In the genomic region with DNA sequence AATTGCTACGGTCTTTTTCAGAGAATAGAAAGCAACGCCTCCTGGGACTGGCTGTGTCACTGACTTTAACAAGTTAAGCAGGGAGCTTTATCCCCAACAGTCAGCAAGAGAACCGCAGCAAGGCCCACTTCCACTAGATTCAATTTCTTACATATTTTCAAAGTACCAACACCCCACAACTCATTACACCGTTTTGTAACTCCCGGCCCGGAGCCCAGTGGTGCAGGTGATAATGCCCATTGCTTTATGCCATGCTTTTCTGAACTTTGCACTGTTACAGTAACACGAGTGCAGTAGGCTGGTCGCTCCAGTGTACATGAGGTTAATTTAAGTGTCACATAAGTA, we compare ENCODE assay signal across 15 mouse cellular contexts. TPM values are rescaled to one million over a fixed set of nuclear protein-coding genes. Genes with fewer than 3 reads are reported as not detected.
DNase-seq lines count a peak whose midpoint lies in the region; ATAC-seq and TF ChIP-seq lines count a peak whose summit lies in the region.
"Had no signal": no experiment of that assay in that cellular context is flagged by ENCODE, and none has a peak within 500 bp of the region (broad histone marks: within the 10 kb centered on the region; RNA-seq: fewer than 3 reads in every experiment).

No protein-coding gene starts in this region.

- H3K9me3 ChIP-seq in MEL (replicated peaks; ENCODE audit: insufficient read depth, low read length) = no peaks in the 10 kb centered on the region
- H3K9me3 ChIP-seq in hindbrain, embryonic 16.5 days (ENCODE audit: control insufficient read depth, low read length) = no peaks in the 10 kb centered on the region
- no peaks in the 10 kb centered on the region for H3K9me3 ChIP-seq in liver, embryonic 14.5 days (ENCODE audit: control insufficient read depth, low read length)
- H3K9me3 ChIP-seq: embryonic facial prominence, embryonic 15.5 days had no signal

- H3K27ac ChIP-seq in liver, adult 2 months (replicated peaks; ENCODE audit: insufficient read depth, low read depth, low read length) = no peak overlapping the region
- H3K27ac ChIP-seq in MEL (ENCODE audit: control insufficient read depth, low read depth, low read length) = peak overlapping the region; percentile 97
- H3K27ac ChIP-seq in hindbrain, embryonic 16.5 days (ENCODE audit: low read depth, low read length) = no peak overlapping the region
- H3K27ac ChIP-seq in liver, embryonic 14.5 days = no peak overlapping the region
- H3K27ac ChIP-seq: embryonic facial prominence, embryonic 15.5 days; kidney, postnatal 0 days had no signal

- H3K27me3 ChIP-seq in liver, adult 2 months (ENCODE audit: control insufficient read depth, insufficient read depth, low read length) = no peaks in the 10 kb centered on the region
- no peaks in the 10 kb centered on the region for H3K27me3 ChIP-seq in MEL (ENCODE audit: control insufficient read depth in 1 of 2, insufficient read depth in 2 of 2, low read length in 2 of 2)
- peaks cover 29% of the 10 kb centered on the region for H3K27me3 ChIP-seq in hindbrain, embryonic 16.5 days (replicated peaks; ENCODE audit: control insufficient read depth, insufficient read depth, low read length)
- H3K27me3 ChIP-seq in liver, embryonic 14.5 days (ENCODE audit: control insufficient read depth, insufficient read depth, low read length) = peaks cover 28% of the 10 kb centered on the region
- H3K27me3 ChIP-seq: Patski had no signal

- no peak for TF ChIP-seq RAD21 in MEL (IDR thresholded peaks at IDR 0.05; ENCODE audit: low read depth, low read length)

- 0 out of 4 replicates have a peak, but pooled peaks of 1 of the 2 experiments have one; percentile 17 for TF ChIP-seq EP300 in MEL (IDR thresholded peaks at IDR 0.05; ENCODE audit: low read depth in 1 of 2, low read length in 2 of 2)
- TF ChIP-seq EP300 in liver, embryonic 14.5 days (IDR thresholded peaks at IDR 0.05; ENCODE audit: low read depth) = no peak

- H3K79me2 ChIP-seq in liver, adult 2 months (ENCODE audit: control insufficient read depth, insufficient read depth, low read length) = no peaks in the 10 kb centered on the region
- H3K79me2 ChIP-seq in MEL (ENCODE audit: control insufficient read depth, insufficient read depth, low read length, poor library complexity) = peaks cover 31% of the 10 kb centered on the region

- TF ChIP-seq CTCF in liver, adult 2 months (IDR thresholded peaks at IDR 0.05; ENCODE audit: low read depth, low read length) = no peak
- no peak for TF ChIP-seq CTCF in MEL (IDR thresholded peaks at IDR 0.05 in 2 of 3, conservative IDR thresholded peaks at IDR 0.05 in 1 of 3; ENCODE audit: control insufficient read depth in 1 of 3, insufficient read depth in 1 of 3, low read depth in 2 of 3, low read length in 3 of 3, poor library complexity in 1 of 3, severe bottlenecking in 1 of 3)
- no peak for TF ChIP-seq CTCF in liver, embryonic 14.5 days (IDR thresholded peaks at IDR 0.05; ENCODE audit: low read depth)

- no peak for ATAC-seq in hindbrain, embryonic 16.5 days
- ATAC-seq in liver, embryonic 14.5 days (ENCODE audit: insufficient read depth) = no peak
- ATAC-seq: CD4-positive, CD25-positive, alpha-beta regulatory T cell, adult 4 months; Patski had no signal

- peaks cover 17% of the 10 kb centered on the region for H3K4me1 ChIP-seq in liver, adult 2 months (ENCODE audit: control insufficient read depth, insufficient read depth, low read length)
- H3K4me1 ChIP-seq in MEL (ENCODE audit: control insufficient read depth in 1 of 2, insufficient read depth in 2 of 2, low read length in 2 of 2) = peaks cover 23 to 33% of the 10 kb centered on the region in 2 experiments
- H3K4me1 ChIP-seq in hindbrain, embryonic 16.5 days (ENCODE audit: control insufficient read depth, insufficient read depth, low read depth, low read length) = peaks cover 15% of the 10 kb centered on the region
- peaks cover 8 to 18% of the 10 kb centered on the region in 2 experiments for H3K4me1 ChIP-seq in liver, embryonic 14.5 days (replicated peaks; ENCODE audit: control insufficient read depth in 2 of 2, insufficient read depth in 2 of 2, low read length in 1 of 2)

- no peak for TF ChIP-seq POLR2A in liver, adult 2 months (IDR thresholded peaks at IDR 0.05; ENCODE audit: extremely low read depth, insufficient read depth, low read length)
- no peak; a peak in 1 of 4 replicates for TF ChIP-seq POLR2A in MEL (IDR thresholded peaks at IDR 0.05; ENCODE audit: control insufficient read depth in 1 of 2, insufficient read depth in 1 of 2, low read depth in 1 of 2, low read length in 2 of 2, poor library complexity in 1 of 2)

- DNase-seq in liver, adult 2 months (ENCODE audit: extremely low read depth, low read depth, low spot score) = peak; percentile 81
- DNase-seq in liver (no peak), MEL (ENCODE audit: low read depth, low spot score) (peak; percentile 71)
- DNase-seq in liver, embryonic 14.5 days (ENCODE audit: low read depth in 3 of 3, low spot score in 3 of 3) = no peak
- no peak for DNase-seq in cerebellum, postnatal 4 days (ENCODE audit: low spot score in 2 of 2)
- no peak for DNase-seq in cerebellum, adult 11 months
- no peak for DNase-seq in right cerebral cortex, adult 18-20 months
- DNase-seq: gastrocnemius, postnatal 25 days had no signal

- H3K4me2 ChIP-seq in hindbrain, embryonic 16.5 days (ENCODE audit: low read length) = peak overlapping the region; percentile 98; the same call in 1 of the 2 replicates
- H3K4me2 ChIP-seq in liver, embryonic 14.5 days (ENCODE audit: low read depth) = peak overlapping the region; percentile 67

- H3K36me3 ChIP-seq in liver, adult 2 months (ENCODE audit: control insufficient read depth, insufficient read depth, low read length) = peaks cover 6% of the 10 kb centered on the region; the same call in 1 of the 2 replicates
- peaks cover 13 to 32% of the 10 kb centered on the region in 2 experiments for H3K36me3 ChIP-seq in MEL (ENCODE audit: control insufficient read depth in 1 of 2, insufficient read depth in 2 of 2, low read length in 2 of 2)
- H3K36me3 ChIP-seq in hindbrain, embryonic 16.5 days (ENCODE audit: control insufficient read depth, insufficient read depth, low read length) = no peaks in the 10 kb centered on the region
- peaks cover 3% of the 10 kb centered on the region; the same call in 1 of the 2 replicates for H3K36me3 ChIP-seq in liver, embryonic 14.5 days (replicated peaks; ENCODE audit: control insufficient read depth, insufficient read depth, low read depth)
- H3K36me3 ChIP-seq: embryonic facial prominence, embryonic 15.5 days had no signal

- no peak overlapping the region for H3K9ac ChIP-seq in liver, adult 2 months (ENCODE audit: low read depth, low read length)
- peak overlapping the region; percentile 84 for H3K9ac ChIP-seq in MEL (ENCODE audit: control insufficient read depth, low read depth, low read length, poor library complexity, severe bottlenecking)
- H3K9ac ChIP-seq in hindbrain, embryonic 16.5 days (ENCODE audit: low read depth, low read length) = no peak overlapping the region
- H3K9ac ChIP-seq in liver, embryonic 14.5 days (replicated peaks) = no peak overlapping the region
- H3K9ac ChIP-seq: embryonic facial prominence, embryonic 15.5 days had no signal

- 28% methylated on average over 8 of the region's 8 CpGs for WGBS in liver, adult 2 months
- WGBS in hindbrain, embryonic 16.5 days = 58% methylated on average over 8 of the region's 8 CpGs
- 17% methylated on average over 8 of the region's 8 CpGs for WGBS in liver, embryonic 14.5 days (ENCODE audit: insufficient replicate concordance)

- no peak overlapping the region for H3K4me3 ChIP-seq in liver, adult 2 months (ENCODE audit: insufficient read depth, low read depth, low read length)
- peak overlapping the region; percentile 75 to 79 for H3K4me3 ChIP-seq in MEL (ENCODE audit: control insufficient read depth in 1 of 2, insufficient read depth in 1 of 2, low read depth in 2 of 2, low read length in 2 of 2)
- no peak overlapping the region; the same call in 1 of the 2 replicates for H3K4me3 ChIP-seq in hindbrain, embryonic 16.5 days (ENCODE audit: low read length)
- H3K4me3 ChIP-seq in liver, embryonic 14.5 days (ENCODE audit: insufficient read depth in 1 of 2, low read depth in 2 of 2, low read length in 2 of 2) = 0 out of 4 replicates have a peak overlapping the region, but pooled peaks of 1 of the 2 experiments have one; percentile 3

TF ChIP-seq in MEL, 35 proteins besides CTCF, POLR2A, EP300 and RAD21 (continues in another document):
- TF ChIP-seq USF1 (IDR thresholded peaks at IDR 0.05; ENCODE audit: low read depth, low read length) (no peak), MAZ (IDR thresholded peaks at IDR 0.05; ENCODE audit: low read depth, low read length) (peak; percentile 12; the same call in 1 of the 2 replicates), MAX (IDR thresholded peaks at IDR 0.05; ENCODE audit: low read length) (peak; percentile 34; the same call in 1 of the 2 replicates)

RNA-seq across cellular contexts. Expression of gene Gp5, which starts 0.4 kb away (rescaled TPM):
- 0.28 and 0.34 TPM in 2 replicates for total RNA-seq in liver, adult 2 months (2014; rRNA removed)
- polyA plus RNA-seq in liver, adult 2 months (2012; rRNA removed) = 0.17 and 0.20 TPM in 2 replicates
- total RNA-seq in MEL (2012; rRNA removed) = 49.0 and 59.2 TPM in 2 replicates
- polyA plus RNA-seq in MEL (2012; ENCODE audit: insufficient read depth in 1 of 2, insufficient read length in 2 of 2, low read depth in 1 of 2, low replicate concordance in 2 of 2, missing spikeins in 1 of 2) = 10 to 100 TPM in 1 of 2 experiments, not detected in 1; 63.1 TPM
- polyA plus RNA-seq in hindbrain, embryonic 16.5 days (2015; fragmentation: Nextera tagmentation; extraction: Ambion mirVana) = 0.55 and 0.95 TPM in 2 replicates
- polyA plus RNA-seq in liver, embryonic 14.5 days (2012; rRNA removed) = 9.4 and 9.9 TPM in 2 replicates
- polyA plus RNA-seq in liver, embryonic 14.5 days (2014; fragmentation: Nextera tagmentation; extraction: Ambion mirVana) = 9.8 and 13.5 TPM in 2 replicates
- polyA plus RNA-seq: CD4-positive, CD25-positive, alpha-beta regulatory T cell, adult 4 months had no signal

RNA-seq across cellular contexts. Expression of gene Lrrc15, which starts 27.1 kb away (rescaled TPM):
- total RNA-seq in liver, adult 2 months (2014; rRNA removed) = 0.07 TPM in 1 of 2 replicates, not detected in the other
- polyA plus RNA-seq in liver, adult 2 months (2012; rRNA removed) = 0.02 TPM in 1 of 2 replicates, not detected in the other
- not detected in 2 replicates for total RNA-seq in MEL (2012; rRNA removed)
- not detected for polyA plus RNA-seq in MEL (2012; ENCODE audit: insufficient read depth in 1 of 2, insufficient read length in 2 of 2, low read depth in 1 of 2, low replicate concordance in 2 of 2, missing spikeins in 1 of 2)
- polyA plus RNA-seq in hindbrain, embryonic 16.5 days (2015; fragmentation: Nextera tagmentation; extraction: Ambion mirVana) = 0.32 and 0.40 TPM in 2 replicates
- polyA plus RNA-seq in liver, embryonic 14.5 days (2012; rRNA removed) = 0.01 TPM in 1 of 2 replicates, not detected in the other
- 0.01 TPM in 1 of 2 replicates, not detected in the other for polyA plus RNA-seq in liver, embryonic 14.5 days (2014; fragmentation: Nextera tagmentation; extraction: Ambion mirVana)
- total RNA-seq: left cerebral cortex, postnatal 25 days had no signal
- polyA plus RNA-seq: CD4-positive, CD25-positive, alpha-beta regulatory T cell, adult 4 months; Patski had no signal

RNA-seq across cellular contexts. Expression of gene Cpn2, which starts 42.8 kb away (rescaled TPM):
- 137 and 158 TPM in 2 replicates for total RNA-seq in liver, adult 2 months (2014; rRNA removed)
- polyA plus RNA-seq in liver, adult 2 months (2012; rRNA removed) = 263 and 285 TPM in 2 replicates
- not detected in 2 replicates for total RNA-seq in MEL (2012; rRNA removed)
- polyA plus RNA-seq in MEL (2012; ENCODE audit: insufficient read depth in 1 of 2, insufficient read length in 2 of 2, low read depth in 1 of 2, low replicate concordance in 2 of 2, missing spikeins in 1 of 2) = not detected
- not detected in 2 replicates for polyA plus RNA-seq in hindbrain, embryonic 16.5 days (2015; fragmentation: Nextera tagmentation; extraction: Ambion mirVana)
- polyA plus RNA-seq in liver, embryonic 14.5 days (2012; rRNA removed) = 4.8 and 5.6 TPM in 2 replicates
- 2.1 and 2.8 TPM in 2 replicates for polyA plus RNA-seq in liver, embryonic 14.5 days (2014; fragmentation: Nextera tagmentation; extraction: Ambion mirVana)
- total RNA-seq: gastrocnemius, postnatal 25 days; left cerebral cortex, postnatal 25 days had no signal
- polyA plus RNA-seq: brain, embryonic 14.5 days; CD4-positive, CD25-positive, alpha-beta regulatory T cell, adult 4 months; embryonic facial prominence, embryonic 15.5 days; kidney, postnatal 0 days; Patski had no signal

Comparison
In these comparisons a context has a peak if more than half of its experiments do, and no peak if none do; other contexts are left out.
1. DNase-seq: peak in liver, adult 2 months (single experiment) and MEL (single experiment); none in liver (single experiment), liver, embryonic 14.5 days (0 of 3), cerebellum, postnatal 4 days (0 of 2), cerebellum, adult 11 months (single experiment) and right cerebral cortex, adult 18-20 months (single experiment).
2. RNA of gene Cpn2, which starts 42.8 kb away (polyA plus RNA-seq): 263 to 285 TPM in liver, adult 2 months; 2.1 to 5.6 TPM in liver, embryonic 14.5 days, not detected in MEL and not detected in hindbrain, embryonic 16.5 days; every median in the first group is over 10 times any median in the second.
3. H3K4me3 ChIP-seq: peak in MEL (2 of 2); none in liver, adult 2 months (single experiment) and hindbrain, embryonic 16.5 days (single experiment).